Mouse (Mus musculus) brain, embryonic 14.5 days (tissue): ENCODE measurements around the gene 2010300C02Rik.

Experiments used
- CTCF ChIP-seq: fragments of 200-500 bp; IDR thresholded peaks from 2 replicates; pipeline ENCODE4 v1.5.1; 2012; ENCODE audit warnings: inconsistent platforms, mild to moderate bottlenecking, moderate library complexity, borderline replicate concordance; ENCODE audit not compliant: insufficient read depth, insufficient read length; ENCODE audit errors: extremely low read depth
- POLR2A ChIP-seq: fragments of 200-500 bp; IDR thresholded peaks from 2 replicates; pipeline ENCODE4 v1.6.1; 2012; ENCODE audit warnings: mild to moderate bottlenecking, inconsistent platforms, borderline replicate concordance; ENCODE audit not compliant: poor library complexity, insufficient read depth, insufficient read length, severe bottlenecking; ENCODE audit errors: extremely low read depth

DNA sequence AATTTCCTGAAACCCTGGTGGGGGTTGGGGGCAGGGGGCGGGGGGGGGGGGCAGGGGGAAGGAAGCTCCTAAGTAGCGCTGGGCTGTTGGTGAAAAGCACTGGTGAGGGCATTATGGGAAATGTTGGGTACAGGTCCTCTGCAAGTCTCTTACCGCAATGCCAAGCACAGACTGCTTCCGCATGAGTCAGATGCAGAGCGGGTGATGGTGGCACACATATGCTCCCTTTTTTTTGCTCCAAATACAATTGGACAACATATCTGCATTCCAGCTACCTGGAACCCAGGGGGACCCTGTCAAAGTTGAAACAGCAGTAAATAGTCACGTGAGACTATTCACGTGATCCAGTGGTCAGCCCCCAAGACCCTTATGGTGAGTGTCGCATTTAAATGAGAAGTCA, 7.3 kb upstream of the 2010300C02Rik start:
- no peak for TF ChIP-seq CTCF
- TF ChIP-seq POLR2A: no peak
